Mouse (Mus musculus) kidney, postnatal 4 days (tissue): Measurements from ENCODE around the gene Lpar2.

Source experiments
- DNase-seq, 2 experiments: peaks; one replicate each; pipeline ENCODE4 v3.0.0; 2021; ENCODE audit warnings: mixed read lengths in 2 of 2

Lpar2 gene

DNA sequence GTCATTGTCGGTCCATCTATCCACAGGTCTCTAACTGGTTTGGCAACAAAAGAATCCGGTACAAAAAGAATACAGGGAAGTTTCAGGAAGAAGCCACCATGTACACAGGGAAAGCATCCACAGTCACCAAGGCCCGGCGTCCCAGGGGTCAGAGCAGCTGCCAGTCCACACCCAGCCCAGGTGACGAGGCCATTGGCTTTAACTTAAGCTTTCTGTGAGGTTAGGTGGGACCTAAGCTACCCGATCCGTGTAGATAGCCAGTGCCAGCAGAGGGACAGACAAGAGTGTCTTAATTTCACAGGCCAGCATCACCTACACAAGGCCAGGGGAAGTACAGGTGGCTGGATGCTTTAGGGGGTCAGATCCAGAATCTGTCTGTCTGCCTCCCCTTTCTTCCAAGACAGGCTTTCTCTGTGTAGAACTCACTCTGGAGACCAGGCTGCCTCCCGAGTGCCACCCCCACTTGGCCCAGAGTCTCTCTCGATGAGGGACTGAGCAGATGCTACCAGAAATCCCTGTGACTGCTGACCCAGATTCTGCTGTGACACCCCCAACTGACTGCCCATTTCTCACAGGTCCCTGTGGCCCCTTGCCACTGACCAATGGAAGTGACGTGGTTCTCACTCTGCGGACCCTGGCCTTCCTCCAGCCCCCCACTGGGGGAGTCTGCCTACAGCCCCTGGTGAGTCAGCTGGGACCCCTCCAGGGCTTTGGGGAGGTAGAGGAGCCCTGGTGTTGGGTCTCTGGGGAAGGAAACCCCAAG, 48.0 kb downstream of the Lpar2 start:
- DNase-seq, result no peak

DNA sequence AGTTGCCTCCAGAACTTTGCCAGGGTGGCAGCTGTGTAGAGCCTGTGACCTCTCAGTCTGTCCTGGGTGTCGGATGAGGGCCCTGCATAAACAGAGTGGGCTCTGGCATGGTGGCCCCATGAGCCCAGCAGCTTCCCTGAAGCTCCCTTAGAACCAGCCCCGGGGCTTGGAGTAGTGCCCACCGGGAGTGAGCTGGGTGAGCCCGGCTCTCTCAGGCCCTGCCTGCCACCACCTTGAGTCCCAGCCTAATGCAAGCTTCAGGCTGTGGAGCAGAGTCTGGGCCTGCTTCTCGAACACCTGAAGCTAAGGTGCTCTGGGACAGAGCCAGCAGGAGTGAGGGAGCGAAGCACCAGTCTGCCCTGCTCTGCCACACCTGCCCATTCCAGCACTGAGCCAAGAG, 48.7 kb downstream of the Lpar2 start:
- no peak for DNase-seq

DNA sequence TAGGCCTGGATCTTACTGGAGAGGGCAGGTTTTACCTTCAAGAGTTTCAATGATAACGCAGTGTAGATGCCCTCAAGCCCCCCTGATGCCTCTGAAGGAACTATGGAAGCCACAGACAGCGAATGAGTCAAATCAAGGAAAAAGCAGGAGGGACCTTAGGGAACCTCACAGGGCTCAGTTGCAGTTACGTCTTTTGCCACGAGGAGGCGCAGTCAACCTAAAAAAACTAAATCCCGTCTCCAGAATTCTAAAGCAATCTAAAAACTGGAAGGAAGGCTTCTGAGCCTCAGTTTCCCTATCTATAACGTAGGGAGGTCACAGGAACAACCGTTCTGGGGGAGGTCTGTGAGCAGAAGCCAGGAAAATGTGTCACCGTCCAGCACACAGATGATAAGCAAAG, 51.9 kb downstream of the Lpar2 start:
- peak; percentile 83 to 85 for DNase-seq

DNA sequence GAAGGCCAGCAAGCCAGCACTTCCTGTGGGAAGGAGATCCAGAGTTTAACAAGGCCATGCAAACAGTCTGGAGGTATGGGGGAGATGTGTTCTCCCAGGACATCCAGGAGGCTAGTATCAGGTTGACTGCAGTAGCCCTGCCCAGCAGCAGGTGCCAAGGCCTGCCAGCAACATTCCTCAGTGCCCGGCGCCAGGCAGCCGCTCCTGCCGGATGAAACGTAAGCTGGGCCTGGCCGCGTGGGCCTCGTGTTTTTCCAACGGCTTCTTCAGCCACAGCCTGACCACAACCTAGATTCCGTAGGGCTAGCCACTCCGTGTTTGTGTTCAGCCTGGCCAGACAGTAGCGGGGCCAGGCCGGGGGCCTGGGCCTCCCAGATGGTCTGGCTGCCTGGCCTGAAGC, 52.4 kb downstream of the Lpar2 start:
- DNase-seq, result no peak

DNA sequence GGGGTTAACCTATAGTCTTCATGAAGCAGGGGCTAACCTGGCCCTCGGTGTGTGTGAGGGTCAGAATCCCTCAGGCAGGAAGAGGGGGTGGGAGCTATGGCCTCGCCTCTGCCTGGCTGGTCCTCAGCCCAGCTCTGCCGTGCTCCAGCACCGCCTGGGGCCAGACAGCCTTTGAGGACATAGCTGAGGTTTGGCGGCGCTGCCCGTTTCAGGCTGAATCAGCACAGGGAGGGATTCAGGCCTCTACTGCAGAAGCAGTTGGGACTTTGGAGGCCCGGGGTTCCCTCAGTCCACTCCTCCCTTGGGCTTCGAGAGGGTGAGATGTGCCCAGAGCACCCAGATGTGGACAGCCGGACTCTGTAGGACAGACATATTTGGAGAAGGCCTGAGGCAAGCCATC, 53.9 kb downstream of the Lpar2 start:
- DNase-seq, result no peak

DNA sequence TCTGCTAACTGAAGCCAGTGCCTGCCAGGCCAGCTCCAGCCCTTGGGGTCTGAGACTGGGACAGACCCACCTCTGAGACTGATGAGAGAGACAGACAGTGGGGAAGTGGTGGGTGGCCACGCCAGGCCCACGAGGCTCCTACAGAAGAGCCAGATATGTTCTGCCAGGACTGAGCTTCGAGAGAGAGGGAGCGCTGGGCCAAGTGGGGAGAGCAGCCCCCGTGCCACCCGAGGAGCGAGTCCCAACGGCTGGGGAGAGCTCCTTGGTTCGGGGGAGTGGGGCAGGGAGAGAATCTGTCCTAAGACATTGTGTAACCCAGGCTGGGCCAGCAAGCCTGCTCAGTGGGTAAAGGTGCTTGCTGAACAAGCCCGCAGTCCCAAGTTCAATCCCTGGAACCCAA, 54.7 kb downstream of the Lpar2 start:
- DNase-seq, result no peak

DNA sequence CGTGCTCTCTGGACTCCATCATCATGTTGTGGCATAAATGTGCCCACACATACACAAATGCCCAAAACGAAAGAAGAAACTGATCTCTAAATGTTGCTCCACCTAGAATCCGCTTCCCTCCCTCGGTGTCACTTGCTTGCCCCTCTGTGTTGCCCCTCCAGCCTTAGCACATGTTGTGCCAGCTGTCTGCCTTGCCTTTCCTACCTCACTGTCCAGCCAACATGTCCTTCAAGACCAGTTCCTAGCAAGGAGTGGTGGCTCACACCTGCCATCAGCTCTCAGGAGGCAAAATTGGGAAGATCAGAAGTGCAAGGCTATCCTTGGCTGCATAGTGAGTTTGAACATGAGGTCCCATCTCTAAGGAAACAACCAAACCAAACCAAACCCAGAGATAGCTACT, 55.2 kb downstream of the Lpar2 start:
- DNase-seq, result no peak

DNA sequence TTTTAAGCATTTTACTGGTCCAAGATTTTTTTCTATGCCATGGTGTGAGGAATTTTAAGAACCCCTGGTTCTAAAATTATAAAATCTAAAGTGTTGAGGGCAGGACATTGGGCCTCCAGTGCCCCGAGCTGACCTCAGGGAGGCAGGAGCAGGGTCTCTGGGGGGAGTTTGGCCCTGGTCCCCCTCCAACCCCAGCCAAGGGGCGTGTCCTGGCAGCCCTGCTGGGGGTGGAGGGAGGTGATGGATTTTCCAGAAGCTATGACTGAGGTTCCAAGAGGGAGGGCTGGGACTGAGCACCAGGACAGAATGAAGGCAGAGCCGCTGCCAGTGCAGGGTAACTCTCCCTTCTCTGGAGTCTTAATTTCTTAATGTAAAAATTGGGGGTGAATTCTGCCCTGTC, 55.8 kb downstream of the Lpar2 start:
- no peak for DNase-seq

DNA sequence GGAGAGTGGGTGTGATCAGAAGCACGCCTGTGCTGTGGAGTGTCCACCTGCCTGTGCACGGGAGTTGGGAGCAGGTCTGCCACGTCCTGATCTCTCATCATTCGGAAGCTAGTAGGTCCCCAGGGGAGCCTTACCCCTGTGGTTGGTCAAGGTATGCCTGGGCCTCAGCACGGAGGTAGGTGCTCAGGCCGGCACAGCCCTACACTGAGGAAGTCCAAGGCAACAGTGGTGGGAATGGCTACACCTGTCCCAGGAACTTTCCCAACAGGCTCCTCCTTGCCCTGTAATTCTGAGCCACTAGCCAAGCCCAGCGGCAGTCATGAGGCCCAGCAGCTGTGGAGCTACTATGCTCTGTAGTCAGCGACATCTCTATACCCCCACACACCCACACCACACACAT, 57.4 kb downstream of the Lpar2 start:
- DNase-seq, result no peak
